Mouse (Mus musculus) limb, embryonic 15.5 days (tissue): Measurements from ENCODE around the gene Wif1. TPM values are rescaled to one million over a fixed set of nuclear protein-coding genes. Genes with fewer than 3 reads are reported as not detected.

Experiments used
- ATAC-seq: fragments of 200-750 bp; cut with Nextera tagmentation; 2 replicates; pipeline ENCODE4 v1.8.0; 2017; ENCODE audit warnings: low read depth, moderate TSS enrichment; ENCODE audit not compliant: insufficient number of reproducible peaks, low FRiP score, low TSS enrichment
- H3K27ac ChIP-seq: fragments of 300-500 bp; sonication (generic); 2 replicates; pipeline ENCODE4 v1.5.1; 2015; ENCODE audit warnings: moderate library complexity, mild to moderate bottlenecking, inconsistent platforms
- H3K27me3 ChIP-seq: fragments of 300-500 bp; sonication (generic); 2 replicates; pipeline ENCODE4 v1.6.1; 2015; ENCODE audit warnings: inconsistent platforms
- H3K36me3 ChIP-seq: fragments of 300-500 bp; sonication (generic); 2 replicates; pipeline ENCODE4 v1.6.1; 2015; ENCODE audit warnings: inconsistent platforms
- H3K4me1 ChIP-seq: fragments of 300-500 bp; sonication (generic); 2 replicates; pipeline ENCODE4 v1.6.1; 2015; ENCODE audit warnings: inconsistent platforms
- H3K4me2 ChIP-seq: fragments of 300-500 bp; sonication (generic); 2 replicates; pipeline ENCODE4 v1.6.1; 2015; ENCODE audit warnings: mild to moderate bottlenecking, inconsistent platforms
- H3K4me3 ChIP-seq: fragments of 300-500 bp; sonication (generic); 2 replicates; pipeline ENCODE4 v1.5.1; 2015; ENCODE audit warnings: mild to moderate bottlenecking, inconsistent platforms
- H3K9ac ChIP-seq: fragments of 300-500 bp; sonication (generic); 2 replicates; pipeline ENCODE4 v1.6.1; 2015; ENCODE audit warnings: inconsistent platforms
- H3K9me3 ChIP-seq: fragments of 300-500 bp; sonication (generic); 2 replicates; pipeline ENCODE4 v1.6.1; 2016; ENCODE audit warnings: inconsistent platforms
- whole genome bisulfite sequencing: fragments of 180-500 bp; shearing (Covaris S2); methylation state at CpG from one replicate; pipeline ENCODE4 v1.1.7; 2015; 5-methylcytosine and 5-hydroxymethylcytosine counted together
- polyA plus RNA-seq: library from polyadenylated mRNA; unstranded; fragments of >200 nt; fragmentation: Nextera tagmentation; extraction: Ambion mirVana; gene quantifications from 2 replicates; pipeline ENCODE4 v1.2.1, GENCODE M21; 2015

Gene Wif1
- polyA plus RNA-seq, 1 experiment from 2014 or later, result 94.1 TPM

DNA sequence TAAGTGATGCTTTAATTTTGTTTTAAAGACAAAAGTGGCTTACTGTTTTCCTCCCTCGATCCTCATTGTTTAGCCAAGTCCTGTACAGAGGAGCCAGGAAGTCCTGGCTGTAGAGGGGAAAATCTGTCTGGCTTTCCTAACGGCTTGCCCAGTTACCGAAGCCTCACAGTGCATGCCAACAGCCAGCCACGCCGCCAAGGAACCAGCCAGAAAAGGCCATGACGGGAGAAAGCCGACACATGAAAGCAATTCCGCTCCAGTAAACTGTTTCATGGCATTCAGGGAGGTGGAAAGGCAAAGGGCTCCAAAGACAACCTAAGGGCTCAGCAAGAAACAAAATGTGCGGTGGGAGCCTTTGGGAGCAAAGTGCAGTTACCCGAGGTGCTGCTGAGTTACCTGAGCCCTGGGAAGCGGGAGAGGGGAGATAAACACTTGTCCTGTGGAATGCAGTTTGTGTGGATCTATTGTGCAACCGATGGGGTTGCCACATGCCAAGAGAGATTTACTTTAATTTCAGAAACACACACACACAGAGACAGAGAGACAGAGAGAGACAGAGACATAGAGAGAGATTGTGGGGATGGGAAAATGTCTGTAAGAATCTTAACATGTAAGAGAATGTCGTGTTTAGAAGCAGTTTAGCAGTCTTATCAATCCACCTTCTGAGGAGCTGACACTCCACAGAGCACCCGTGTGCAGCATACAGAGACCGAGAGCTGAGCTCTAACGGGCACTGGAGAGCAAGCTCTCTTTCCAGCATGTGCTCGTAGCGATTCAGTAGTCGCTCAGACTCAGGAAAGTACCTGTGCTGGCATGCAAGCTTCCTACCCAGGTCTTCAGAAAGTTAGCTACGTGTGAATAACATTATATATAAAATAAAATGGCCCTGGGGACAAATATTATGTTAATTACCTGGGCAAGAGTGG lies 95.5 kb downstream of the Wif1 start:
- WGBS, result 30% methylated on average over 20 of the region's 20 CpGs
- Histone ChIP-seq H3K4me2 (peak overlapping the region; percentile 8; the same call in 1 of the 2 replicates), H3K9ac (no peak overlapping the region), H3K27ac (peak overlapping the region; percentile 4), H3K27me3 (no peaks in the 10 kb centered on the region), H3K36me3 (no peaks in the 10 kb centered on the region), H3K4me3 (no peak overlapping the region), H3K9me3 (no peaks in the 10 kb centered on the region), H3K4me1 (peaks cover 17% of the 10 kb centered on the region)
- ATAC-seq, result peak; percentile 46; the same call in 1 of the 2 replicates

Other genes starting within 250 kb of the Wif1 start
- 14.8 and 16.9 TPM in 2 replicates for gene Msrb3, start 134.9 kb upstream of the Wif1 start, polyA plus RNA-seq
- gene Lemd3, start 54.6 kb upstream of the Wif1 start, polyA plus RNA-seq, result 2.8 and 3.8 TPM in 2 replicates